Mouse (Mus musculus) urinary bladder, postnatal 14 days (tissue): Measurements from ENCODE around the gene Tbl1x.

Experiments
- DNase-seq: peaks from one replicate; pipeline ENCODE4 v3.0.0; 2021; ENCODE audit warnings: low spot score

The Tbl1x gene

GRCm38 (mm10) chrX:77608947-77609703, 98.3 kb downstream of the Tbl1x start:
- DNase-seq, result no peak

- DNase-seq, result no peak
These were observed 101.1 kb downstream of the Tbl1x start for GRCm38 (mm10) chrX:77611938-77612337.

GRCm38 (mm10) chrX:77613041-77613440, 102.2 kb downstream of the Tbl1x start:
- no peak for DNase-seq

GRCm38 (mm10) chrX:77615735-77616293, 105.0 kb downstream of the Tbl1x start:
- no peak for DNase-seq

DNA sequence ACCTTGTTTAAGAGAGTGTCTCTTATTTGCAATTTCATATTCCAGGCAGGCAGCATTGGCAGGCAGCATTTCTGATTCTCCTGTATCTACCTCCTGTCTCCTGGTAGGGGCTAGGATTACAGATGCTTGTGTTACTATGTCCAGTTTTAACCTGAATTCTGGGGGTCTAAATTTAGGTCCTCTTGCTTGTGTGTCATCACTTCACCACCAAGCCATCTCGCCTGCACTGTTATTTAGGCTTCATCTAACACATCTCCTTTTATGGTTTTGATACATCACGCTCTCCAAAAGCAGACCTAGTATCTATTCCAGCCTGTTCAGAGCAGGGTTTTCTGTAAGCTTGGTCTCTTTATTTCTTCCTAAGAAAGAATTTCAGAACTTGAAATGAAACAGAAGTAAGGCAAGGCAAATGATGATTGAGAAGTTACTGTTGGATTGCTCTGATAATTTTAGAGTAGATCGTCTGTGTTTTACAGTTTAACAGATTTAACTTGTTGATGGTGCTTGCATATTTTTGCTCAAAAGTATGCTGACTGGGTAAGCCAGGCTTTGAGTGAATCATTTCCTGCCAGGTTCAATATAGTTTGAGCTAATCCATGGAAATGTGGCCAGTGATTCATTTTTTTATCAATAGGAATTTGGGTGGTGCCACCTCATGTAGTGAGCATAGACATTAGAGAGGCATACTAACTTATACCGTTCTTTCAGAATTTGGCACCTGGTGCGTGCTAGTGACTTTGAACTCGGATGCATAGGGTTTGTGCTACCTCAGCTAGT, 106.7 kb downstream of the Tbl1x start:
- DNase-seq, result no peak

- DNase-seq, result no peak
These were observed 119.6 kb downstream of the Tbl1x start for GRCm38 (mm10) chrX:77630439-77630838.

DNA sequence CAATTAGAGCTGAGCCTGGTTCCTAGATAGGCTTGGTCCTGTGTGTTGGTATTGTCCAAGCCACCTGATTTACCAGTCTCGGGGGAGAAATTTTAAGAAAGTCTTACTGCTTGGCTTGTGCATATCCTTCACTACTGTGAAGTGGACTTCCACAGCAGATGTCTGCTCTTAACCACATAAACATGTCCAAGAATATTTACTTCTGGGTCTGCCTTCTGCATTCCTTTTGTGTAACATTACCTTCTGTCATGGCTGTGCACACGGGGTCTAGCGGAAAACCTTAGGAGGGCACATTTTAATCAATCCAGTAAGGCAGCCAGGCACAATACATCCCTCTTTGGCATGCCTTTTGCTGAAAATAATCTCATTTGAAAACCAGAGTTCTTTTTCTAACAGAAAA, 125.7 kb downstream of the Tbl1x start:
- DNase-seq, result no peak

- DNase-seq, result peak; percentile 7
These were observed 127.3 kb downstream of the Tbl1x start for GRCm38 (mm10) chrX:77638076-77638475.

GRCm38 (mm10) chrX:77640301-77640700, 129.5 kb downstream of the Tbl1x start:
- DNase-seq, result no peak

DNA sequence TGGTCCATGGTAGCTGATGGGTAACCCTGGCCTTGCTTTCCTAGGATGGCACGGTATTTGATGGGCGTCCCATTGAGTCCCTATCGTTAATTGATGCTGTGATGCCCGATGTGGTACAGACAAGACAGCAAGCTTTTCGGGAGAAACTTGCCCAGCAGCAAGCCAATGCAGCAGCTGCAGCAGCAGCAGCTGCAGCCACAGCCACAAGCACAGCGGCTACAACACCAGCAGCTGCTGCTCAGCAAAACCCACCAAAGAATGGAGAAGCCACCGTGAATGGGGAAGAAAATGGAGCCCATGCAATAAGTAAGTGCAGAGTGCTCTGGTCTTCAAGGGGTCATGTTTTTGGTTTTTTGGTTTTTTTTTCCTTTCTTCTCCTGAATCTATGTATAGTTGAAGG, 135.4 kb downstream of the Tbl1x start:
- DNase-seq, result no peak

GRCm38 (mm10) chrX:77650246-77650645, 139.4 kb downstream of the Tbl1x start:
- DNase-seq, result no peak

- DNase-seq, result no peak
These were observed 151.2 kb downstream of the Tbl1x start for GRCm38 (mm10) chrX:77662030-77662429.

GRCm38 (mm10) chrX:77663276-77663675, 152.5 kb downstream of the Tbl1x start:
- no peak for DNase-seq

DNA sequence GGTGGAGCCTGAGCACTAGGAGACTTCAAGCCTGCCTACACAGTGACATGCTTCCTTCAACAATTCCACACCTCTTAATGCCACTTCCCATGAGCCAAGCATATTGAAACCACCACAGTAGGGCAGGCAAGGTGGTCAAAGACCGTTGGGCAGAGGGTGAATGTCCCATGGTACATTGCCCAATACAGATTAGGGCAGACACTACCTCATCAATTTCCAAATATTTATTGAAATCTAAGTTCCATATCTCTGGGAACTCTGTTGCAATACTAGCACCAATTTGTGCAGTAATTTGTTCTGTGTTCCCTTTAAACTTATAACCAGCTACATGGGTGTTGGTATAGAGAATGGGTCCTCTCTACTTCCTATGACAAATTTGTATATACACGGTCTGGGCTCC, 154.2 kb downstream of the Tbl1x start:
- DNase-seq, result no peak

DNA sequence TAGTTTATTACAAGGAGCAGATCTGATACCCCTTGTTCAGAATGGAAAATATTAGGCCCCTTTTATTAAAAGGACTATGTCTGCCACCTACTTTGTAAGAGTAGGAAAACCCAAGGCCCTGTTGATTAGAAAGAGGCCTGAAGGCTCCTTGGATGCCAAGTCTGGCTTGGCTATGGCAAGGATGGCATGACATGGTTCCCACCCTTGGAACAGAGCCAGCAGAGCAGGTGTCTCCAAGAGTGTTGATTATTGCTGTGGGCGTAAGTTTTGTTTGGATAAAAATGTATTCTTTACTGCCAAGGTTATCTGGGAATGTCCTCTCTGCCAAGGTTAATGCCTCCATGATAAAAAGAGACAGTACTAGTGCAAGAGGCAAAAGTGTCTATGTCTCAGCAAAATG, 156.1 kb downstream of the Tbl1x start:
- DNase-seq, result no peak

- no peak for DNase-seq
These were observed 156.6 kb downstream of the Tbl1x start for GRCm38 (mm10) chrX:77667441-77667840.

- DNase-seq, result peak; percentile 10
These were observed 159.2 kb downstream of the Tbl1x start for GRCm38 (mm10) chrX:77669779-77670550.
